9 mouse cellular contexts compared by ENCODE assay signal in the genomic region with DNA sequence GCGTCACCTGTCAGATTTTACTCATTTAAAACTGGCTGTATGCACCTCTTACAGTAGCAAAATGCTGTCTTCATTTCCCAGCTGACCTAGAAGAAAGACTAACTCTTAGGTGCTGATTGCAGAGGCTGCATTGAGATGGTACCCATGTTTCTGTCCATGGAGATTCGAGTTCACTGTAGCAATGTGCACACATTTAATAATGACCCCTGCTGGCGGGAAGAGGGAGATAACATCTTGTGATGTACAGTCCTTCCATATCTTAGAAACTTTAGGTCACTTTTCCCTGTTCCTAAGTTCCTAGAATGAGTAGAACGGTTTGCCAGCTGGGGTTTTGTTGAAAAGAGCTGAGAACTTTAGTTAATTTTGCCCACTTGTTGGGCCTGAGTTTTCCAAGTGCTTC.
DNase-seq lines count a peak whose midpoint lies in the region; ATAC-seq and TF ChIP-seq lines count a peak whose summit lies in the region.
"Had no signal": no experiment of that assay in that cellular context is flagged by ENCODE, and none has a peak within 500 bp of the region (broad histone marks: within the 10 kb centered on the region; RNA-seq: fewer than 3 reads in every experiment).

No protein-coding gene starts in this region.

- no peak for ATAC-seq in kidney, embryonic 14.5 days (ENCODE audit: low FRiP score, low TSS enrichment)
- ATAC-seq in Patski = peak; percentile 39

- DNase-seq in adrenal gland, postnatal 36 days = peak; percentile 4 to 23
- no peak for DNase-seq in adrenal gland, adult 18-20 months (ENCODE audit: low spot score in 2 of 2)
- peak; percentile 17 for DNase-seq in kidney, adult 9 months
- DNase-seq in Patski (ENCODE audit: low read depth, low spot score) = no peak
- DNase-seq in kidney, postnatal 36 days = peak; percentile 14 to 59
- DNase-seq in limb, embryonic 10.5 days (ENCODE audit: low spot score) = no peak
- DNase-seq in spleen, postnatal 14 days (ENCODE audit: low spot score in 2 of 2) = no peak

- H3K27ac ChIP-seq in kidney, embryonic 14.5 days (ENCODE audit: low read depth, low read length) = no peak overlapping the region
- no peak overlapping the region for H3K27ac ChIP-seq in limb, embryonic 10.5 days
- H3K27ac ChIP-seq: heart, embryonic 15.5 days had no signal

- no peaks in the 10 kb centered on the region for H3K27me3 ChIP-seq in kidney, embryonic 14.5 days (ENCODE audit: control insufficient read depth, insufficient read depth, low read length)
- H3K27me3 ChIP-seq in Patski = no peaks in the 10 kb centered on the region
- H3K27me3 ChIP-seq in limb, embryonic 10.5 days (ENCODE audit: low read depth, poor library complexity, severe bottlenecking) = no peaks in the 10 kb centered on the region
- H3K27me3 ChIP-seq: heart, embryonic 15.5 days had no signal

- CTCF ChIA-PET in Patski (lab: Charles Lee) = interaction anchor here (1.1 to 2.6 kb wide), 3 partner anchors 9 to 201 kb away, joined by 3 to 6 read pairs (median 4); no protein-coding TSS in a partner anchor

- H3K9ac ChIP-seq in kidney, embryonic 14.5 days (ENCODE audit: low read depth, low read length) = no peak overlapping the region
- H3K9ac ChIP-seq: heart, embryonic 15.5 days had no signal

- WGBS in kidney, embryonic 14.5 days = 72% methylated on average over 4 of the region's 4 CpGs
- 75% methylated on average over 4 of the region's 4 CpGs for WGBS in limb, embryonic 10.5 days

- POLR2A ChIA-PET in Patski (lab: Charles Lee) = no interaction called here

- peaks cover 2% of the 10 kb centered on the region; the same call in 1 of the 2 replicates for H3K36me3 ChIP-seq in kidney, embryonic 14.5 days (ENCODE audit: control insufficient read depth, insufficient read depth, low read length)
- H3K36me3 ChIP-seq in limb, embryonic 10.5 days = no peaks in the 10 kb centered on the region

- H3K4me3 ChIP-seq in kidney, embryonic 14.5 days (ENCODE audit: low read length) = no peak overlapping the region
- no peak overlapping the region for H3K4me3 ChIP-seq in limb, embryonic 10.5 days
- H3K4me3 ChIP-seq: heart, embryonic 15.5 days had no signal

- TF ChIP-seq CTCF in Patski (IDR thresholded peaks at IDR 0.05) = peak; percentile 53

- H3K4me2 ChIP-seq in kidney, embryonic 14.5 days (replicated peaks; ENCODE audit: low read depth, low read length) = no peak overlapping the region
- H3K4me2 ChIP-seq: heart, embryonic 15.5 days had no signal

- no peaks in the 10 kb centered on the region for H3K9me3 ChIP-seq in kidney, embryonic 14.5 days (ENCODE audit: control insufficient read depth, low read length)
- no peaks in the 10 kb centered on the region for H3K9me3 ChIP-seq in limb, embryonic 10.5 days (replicated peaks)
- H3K9me3 ChIP-seq: heart, embryonic 15.5 days had no signal

- H3K4me1 ChIP-seq in kidney, embryonic 14.5 days (ENCODE audit: control insufficient read depth, insufficient read depth, low read length) = no peaks in the 10 kb centered on the region
- H3K4me1 ChIP-seq in limb, embryonic 10.5 days = no peaks in the 10 kb centered on the region
- H3K4me1 ChIP-seq: heart, embryonic 15.5 days had no signal

- in situ Hi-C loops in Patski (cut with MboI; ENCODE audit: low pct_unique_long_range_greater_than_20kb) = no loop called here

Comparison
In these comparisons a context has a peak if more than half of its experiments do, and no peak if none do; other contexts are left out.
1. DNase-seq: peak in adrenal gland, postnatal 36 days (2 of 2), kidney, adult 9 months (single experiment) and kidney, postnatal 36 days (2 of 2); none in adrenal gland, adult 18-20 months (0 of 2), Patski (single experiment), limb, embryonic 10.5 days (single experiment) and spleen, postnatal 14 days (0 of 2).